Comparison of ENCODE assay signal across 11 mouse cellular contexts in genomic region chr7:44536590-44536968, GRCm38 (mm10). TPM values are rescaled to one million over a fixed set of nuclear protein-coding genes. Genes with fewer than 3 reads are reported as not detected.
A peak's percentile ranks its signal among the peaks of the same experiment; 100 is the strongest.
DNase-seq lines count a peak whose midpoint lies in the region; ATAC-seq and TF ChIP-seq lines count a peak whose summit lies in the region.
"Had no signal": no experiment of that assay in that cellular context is flagged by ENCODE, and none has a peak within 500 bp of the region (broad histone marks: within the 10 kb centered on the region; RNA-seq: fewer than 3 reads in every experiment).

No protein-coding gene starts in this region.

- no peak for TF ChIP-seq CTCF in left cerebral cortex, adult 2 months (IDR thresholded peaks at IDR 0.05)

- H3K4me3 ChIP-seq in left cerebral cortex, adult 2 months = no peak overlapping the region
- H3K4me3 ChIP-seq: embryonic facial prominence, embryonic 13.5 days; neural tube, embryonic 13.5 days had no signal

- DNase-seq in frontal cortex, postnatal 14 days (ENCODE audit: low spot score in 2 of 2) = no peak
- DNase-seq in left cerebral cortex, adult 2 months (ENCODE audit: extremely low spot score in 1 of 2, low spot score in 2 of 2) = peak; percentile 40 to 63
- DNase-seq in left cerebral cortex, adult 11 months (ENCODE audit: low spot score) = no peak
- peak; percentile 82 for DNase-seq in fat pad, adult 2 months (ENCODE audit: extremely low read depth, low read depth, low spot score)
- peak; percentile 83 for DNase-seq in lung, postnatal 36 days
- DNase-seq in urinary bladder, postnatal 10 days (ENCODE audit: low spot score) = no peak

- peak; percentile 71 for ATAC-seq in frontal cortex, adult (ENCODE audit: low TSS enrichment)
- no peak for ATAC-seq in erythroblast, adult 5-6 weeks (replicated peaks; ENCODE audit: low FRiP score, poor library complexity, severe bottlenecking)

- intact Hi-C loops in left cerebral cortex, adult 2 months (cut with DNase I) = no loop called here

- H3K27ac ChIP-seq in left cerebral cortex, adult 2 months = peak overlapping the region; percentile 45
- H3K27ac ChIP-seq: embryonic facial prominence, embryonic 13.5 days; macrophage; neural tube, embryonic 13.5 days had no signal

RNA-seq across cellular contexts. Expression of gene Spib, which starts 4.7 kb away (rescaled TPM):
- under 1 TPM in 1 of 2 experiments, not detected in 1; 0.20 TPM for total RNA-seq in left cerebral cortex, adult 2 months (2021)
- total RNA-seq in erythroblast, adult 5-6 weeks (2015; ENCODE audit: low replicate concordance) = 1.7 and 1.9 TPM in 2 replicates
- 1.9 and 2.6 TPM in 2 replicates for total RNA-seq in erythroblast, adult 5-6 weeks (2017; ENCODE audit: low replicate concordance)

RNA-seq across cellular contexts. Expression of gene Pold1, which starts 12.1 kb away (rescaled TPM):
- total RNA-seq in left cerebral cortex, adult 2 months (2021) = 1 to 10 TPM; 8.8 to 9.4 TPM
- 21.3 and 26.5 TPM in 2 replicates for total RNA-seq in erythroblast, adult 5-6 weeks (2015; ENCODE audit: low replicate concordance)
- total RNA-seq in erythroblast, adult 5-6 weeks (2017; ENCODE audit: low replicate concordance) = 16.2 and 29.3 TPM in 2 replicates

RNA-seq across cellular contexts. Expression of gene Mybpc2, which starts 12.1 kb away (rescaled TPM):
- under 1 TPM in 1 of 2 experiments, not detected in 1; 0.29 TPM for total RNA-seq in left cerebral cortex, adult 2 months (2021)
- total RNA-seq in erythroblast, adult 5-6 weeks (2015; ENCODE audit: low replicate concordance) = not detected in 2 replicates
- total RNA-seq in erythroblast, adult 5-6 weeks (2017; ENCODE audit: low replicate concordance) = not detected in 2 replicates

RNA-seq across cellular contexts. Expression of gene Nr1h2, which starts 17.2 kb away (rescaled TPM):
- total RNA-seq in left cerebral cortex, adult 2 months (2021) = 10 to 100 TPM; 78.4 to 82.5 TPM
- 34.4 and 41.8 TPM in 2 replicates for total RNA-seq in erythroblast, adult 5-6 weeks (2015; ENCODE audit: low replicate concordance)
- 32.0 and 41.0 TPM in 2 replicates for total RNA-seq in erythroblast, adult 5-6 weeks (2017; ENCODE audit: low replicate concordance)

RNA-seq across cellular contexts. Expression of gene Napsa, which starts 35.6 kb away (rescaled TPM):
- total RNA-seq in left cerebral cortex, adult 2 months (2021) = under 1 TPM in 1 of 2 experiments, not detected in 1; 0.29 TPM
- total RNA-seq in erythroblast, adult 5-6 weeks (2015; ENCODE audit: low replicate concordance) = 66.9 TPM in 2 replicates
- total RNA-seq in erythroblast, adult 5-6 weeks (2017; ENCODE audit: low replicate concordance) = 18.0 and 26.1 TPM in 2 replicates

Comparison
In these comparisons a context has a peak if more than half of its experiments do, and no peak if none do; other contexts are left out.
1. DNase-seq: peak in left cerebral cortex, adult 2 months (2 of 2), fat pad, adult 2 months (single experiment) and lung, postnatal 36 days (single experiment); none in frontal cortex, postnatal 14 days (0 of 2), left cerebral cortex, adult 11 months (single experiment) and urinary bladder, postnatal 10 days (single experiment).